Mouse (Mus musculus): Measurements from ENCODE around the gene Dbi. TPM values are rescaled to one million over a fixed set of nuclear protein-coding genes. Genes with fewer than 3 reads are reported as not detected.

Dbi gene
- polyA plus RNA-seq, 1 experiment from 2014 or later: 583 TPM

Other genes starting within 250 kb of the Dbi start
- 6.2 and 7.0 TPM in 2 replicates for gene Tmem177, start 207.9 kb downstream of the Dbi start, polyA plus RNA-seq (2014; fragmentation: Nextera tagmentation; extraction: Ambion mirVana)
- not detected in 2 replicates for gene Cfap221, start 123.8 kb downstream of the Dbi start, polyA plus RNA-seq (2014; fragmentation: Nextera tagmentation; extraction: Ambion mirVana)
- gene Sctr, start 114.2 kb downstream of the Dbi start, polyA plus RNA-seq (2014; fragmentation: Nextera tagmentation; extraction: Ambion mirVana): 2.0 and 2.2 TPM in 2 replicates
- 4.5 and 6.2 TPM in 2 replicates for gene Tmem37, start 47.0 kb downstream of the Dbi start, polyA plus RNA-seq (2014; fragmentation: Nextera tagmentation; extraction: Ambion mirVana)
- gene 3110009E18Rik, start 109 bp upstream of the Dbi start, polyA plus RNA-seq (2014; fragmentation: Nextera tagmentation; extraction: Ambion mirVana): 18.4 and 22.4 TPM in 2 replicates
- gene Steap3, start 151.6 kb upstream of the Dbi start, polyA plus RNA-seq (2014; fragmentation: Nextera tagmentation; extraction: Ambion mirVana): 4.3 and 5.1 TPM in 2 replicates
- not detected in 2 replicates for gene C1ql2, start 219.5 kb upstream of the Dbi start, polyA plus RNA-seq (2014; fragmentation: Nextera tagmentation; extraction: Ambion mirVana)

All from stomach, embryonic 14.5 days (tissue).